Mouse (Mus musculus) ES-Bruce4 (cell line): ENCODE measurements around the gene Dock11. TPM values are rescaled to one million over a fixed set of nuclear protein-coding genes. Genes with fewer than 3 reads are reported as not detected.

Experiments
- H3K27ac ChIP-seq: 2 replicates; pipeline ENCODE4 v1.5.1; 2012; ENCODE audit warnings: low read length, inconsistent platforms; ENCODE audit not compliant: insufficient read depth
- H3K27me3 ChIP-seq: 2 replicates; pipeline ENCODE4 v1.6.1; 2012; ENCODE audit warnings: mild to moderate bottlenecking, low read length, inconsistent platforms; ENCODE audit not compliant: control insufficient read depth, poor library complexity, insufficient read depth, severe bottlenecking
- H3K36me3 ChIP-seq: 2 replicates; pipeline ENCODE4 v1.6.1; 2012; ENCODE audit warnings: inconsistent platforms, mild to moderate bottlenecking, low read length, moderate library complexity; ENCODE audit not compliant: control insufficient read depth, poor library complexity, insufficient read depth, severe bottlenecking
- H3K4me1 ChIP-seq: one replicate; pipeline ENCODE4 v1.8.1; 2011; ENCODE audit warnings: low read length; ENCODE audit not compliant: control insufficient read depth, insufficient read depth
- H3K4me3 ChIP-seq: 2 replicates; pipeline ENCODE4 v1.5.1; 2011; ENCODE audit warnings: low read depth, mild to moderate bottlenecking, low read length
- H3K9ac ChIP-seq: 2 replicates; pipeline ENCODE4 v1.6.1; 2012; ENCODE audit warnings: low read depth, mild to moderate bottlenecking, inconsistent platforms; ENCODE audit not compliant: poor library complexity, severe bottlenecking
- H3K9me3 ChIP-seq: replicated peaks from 2 replicates; pipeline ENCODE4 v1.6.1; 2012; ENCODE audit warnings: mild to moderate bottlenecking, low read length, inconsistent platforms; ENCODE audit not compliant: control insufficient read depth, poor library complexity, insufficient read depth, severe bottlenecking
- CTCF ChIP-seq: IDR thresholded peaks from one replicate; pipeline ENCODE4 v1.8.1; 2011; ENCODE audit warnings: low read depth, low read length
- EP300 ChIP-seq: IDR thresholded peaks from 2 replicates; pipeline ENCODE4 v1.6.1; 2011; ENCODE audit warnings: low read depth, low read length; ENCODE audit not compliant: insufficient read depth
- POLR2A ChIP-seq: IDR thresholded peaks from one replicate; pipeline ENCODE4 v1.8.1; 2011; ENCODE audit warnings: low read length; ENCODE audit not compliant: insufficient read depth
- polyA plus RNA-seq: library from polyadenylated mRNA; stranded (reverse); fragments of >200 nt; gene quantifications from 2 replicates; pipeline ENCODE4 v1.2.4, GENCODE M21; 2011; ENCODE audit warnings: low read depth; ENCODE audit not compliant: missing spikeins, insufficient read depth, insufficient read length

Gene Dock11
- polyA plus RNA-seq, 1 experiment = 54.7 TPM

DNA sequence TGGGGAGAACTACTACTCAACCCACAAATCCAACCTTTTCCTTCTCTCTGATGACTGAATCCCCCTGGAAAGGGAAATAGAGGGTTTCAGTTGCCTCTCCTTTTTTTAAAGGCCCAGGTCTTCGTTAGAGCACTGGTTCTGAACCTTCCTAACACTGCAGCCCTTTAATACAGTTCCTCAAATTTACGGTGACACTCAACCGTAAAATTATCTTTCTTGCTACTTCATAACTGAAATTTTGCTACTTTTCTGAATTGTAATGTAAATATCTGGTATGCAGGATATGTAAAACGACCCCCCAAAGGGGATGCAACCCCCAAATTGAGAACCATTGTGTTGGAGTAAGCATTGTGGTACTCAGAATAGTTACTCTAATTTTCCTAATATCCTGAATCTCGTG, 49.5 kb downstream of the Dock11 start:
- Histone ChIP-seq H3K9me3 (no peaks in the 10 kb centered on the region), H3K4me1 (no peaks in the 10 kb centered on the region), H3K27ac (no peak overlapping the region), H3K36me3 (no peaks in the 10 kb centered on the region), H3K4me3 (no peak overlapping the region), H3K27me3 (no peaks in the 10 kb centered on the region), H3K9ac (no peak overlapping the region)
- TF ChIP-seq POLR2A = no peak
- TF ChIP-seq EP300 = no peak
- no peak for TF ChIP-seq CTCF

DNA sequence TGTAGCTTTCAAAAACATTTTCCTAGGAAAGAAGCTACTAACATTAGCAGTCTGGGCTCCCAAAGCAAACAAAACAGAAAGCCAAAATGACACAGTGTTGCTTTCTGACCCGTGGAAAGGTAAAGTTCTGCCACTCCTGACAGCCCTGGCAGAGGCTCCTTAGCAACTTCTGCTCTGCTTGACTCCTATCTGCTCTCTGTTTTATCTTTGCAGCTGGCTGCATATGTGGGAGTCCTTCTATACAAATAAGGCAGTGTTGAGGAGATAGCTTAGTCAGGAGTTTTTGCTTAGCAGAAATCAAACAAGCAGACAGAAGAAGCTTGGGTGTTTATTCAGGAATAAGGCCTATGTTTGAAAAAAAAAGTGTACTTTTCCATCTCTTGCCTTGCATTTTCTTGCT, 57.8 kb downstream of the Dock11 start:
- Histone ChIP-seq H3K9ac (no peak overlapping the region), H3K27ac (no peak overlapping the region), H3K36me3 (no peaks in the 10 kb centered on the region), H3K4me3 (no peak overlapping the region), H3K4me1 (no peaks in the 10 kb centered on the region), H3K27me3 (no peaks in the 10 kb centered on the region), H3K9me3 (no peaks in the 10 kb centered on the region)
- TF ChIP-seq POLR2A (no peak), CTCF (no peak), EP300 (no peak)

DNA sequence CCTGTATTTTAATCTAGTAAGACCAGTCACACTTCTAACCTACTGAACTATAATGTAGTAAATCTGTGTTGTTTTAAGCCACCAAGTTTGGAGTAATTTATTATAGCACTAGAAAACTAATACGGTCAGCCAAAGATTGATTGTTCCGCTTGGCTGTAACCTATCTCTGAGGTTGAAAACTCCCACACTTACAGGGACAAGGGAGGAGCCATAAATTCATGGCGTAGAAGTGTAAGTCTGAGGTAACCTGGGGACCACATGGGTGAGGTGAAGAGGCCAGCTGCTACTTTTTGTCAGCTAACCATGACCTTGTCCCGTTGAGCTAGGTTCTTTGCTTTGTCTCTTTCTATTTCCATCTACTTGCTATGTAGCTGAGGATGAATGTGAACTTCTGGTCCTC, 61.5 kb downstream of the Dock11 start:
- Histone ChIP-seq H3K9me3 (no peaks in the 10 kb centered on the region), H3K36me3 (no peaks in the 10 kb centered on the region), H3K27me3 (no peaks in the 10 kb centered on the region), H3K27ac (no peak overlapping the region), H3K9ac (no peak overlapping the region), H3K4me1 (no peaks in the 10 kb centered on the region), H3K4me3 (no peak overlapping the region)
- no peak for TF ChIP-seq CTCF

DNA sequence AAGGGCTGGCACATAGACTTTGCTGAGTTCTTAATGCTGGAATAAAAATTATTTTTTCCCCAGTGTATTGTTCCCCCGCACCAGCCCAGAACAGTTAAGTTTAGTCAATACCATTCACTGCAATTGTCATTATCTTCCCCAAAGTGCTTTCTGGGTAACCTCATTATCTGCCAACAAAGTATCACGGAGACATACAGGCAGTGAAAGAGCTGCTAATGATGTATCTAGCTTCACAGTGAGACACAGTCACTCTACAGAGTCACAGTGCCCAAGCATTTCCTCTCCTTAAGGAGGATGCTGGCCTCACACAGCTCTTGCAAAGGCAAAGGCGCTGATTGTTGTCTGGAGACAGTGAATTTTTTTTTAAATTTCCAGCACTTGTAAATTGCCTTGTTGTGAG, 63.3 kb downstream of the Dock11 start:
- Histone ChIP-seq H3K9ac (no peak overlapping the region), H3K27ac (no peak overlapping the region), H3K27me3 (no peaks in the 10 kb centered on the region), H3K36me3 (no peaks in the 10 kb centered on the region), H3K4me1 (no peaks in the 10 kb centered on the region), H3K4me3 (no peak overlapping the region), H3K9me3 (no peaks in the 10 kb centered on the region)
- TF ChIP-seq EP300 (no peak), CTCF (no peak), POLR2A (no peak)

DNA sequence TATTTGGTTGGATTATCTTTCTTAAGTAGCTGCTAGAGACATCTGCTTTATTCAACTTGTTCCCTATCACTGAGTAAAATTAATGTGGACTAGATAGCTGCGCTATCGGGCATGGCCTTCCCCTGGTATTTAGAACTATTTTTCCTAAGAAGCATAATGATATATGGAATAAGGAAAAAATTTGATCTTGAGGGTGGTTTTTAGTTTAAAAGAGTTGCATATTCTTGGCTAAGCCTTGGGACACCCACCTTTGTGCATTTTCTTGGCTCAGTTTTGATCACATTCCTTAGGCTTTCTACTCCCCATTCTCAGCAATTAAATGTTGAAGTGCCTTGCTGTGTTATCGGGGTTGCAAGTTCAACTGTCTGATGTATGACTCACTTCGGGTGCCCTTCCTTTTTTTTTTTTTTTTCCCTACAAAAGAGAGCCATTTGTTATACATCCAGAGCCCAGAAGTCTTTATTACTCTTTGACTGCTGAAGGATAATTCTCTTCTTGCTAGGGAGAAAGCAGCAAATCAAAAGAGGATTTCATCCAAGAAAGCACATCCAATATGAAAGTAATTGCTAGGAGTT, 64.0 kb downstream of the Dock11 start:
- H3K4me1 ChIP-seq = no peaks in the 10 kb centered on the region
- no peaks in the 10 kb centered on the region for H3K36me3 ChIP-seq
- H3K27ac ChIP-seq = no peak overlapping the region
- no peak overlapping the region for H3K9ac ChIP-seq
- TF ChIP-seq EP300 (no peak), POLR2A (no peak), CTCF (no peak)
- H3K4me3 ChIP-seq = no peak overlapping the region
- no peaks in the 10 kb centered on the region for H3K27me3 ChIP-seq
- H3K9me3 ChIP-seq = no peaks in the 10 kb centered on the region

DNA sequence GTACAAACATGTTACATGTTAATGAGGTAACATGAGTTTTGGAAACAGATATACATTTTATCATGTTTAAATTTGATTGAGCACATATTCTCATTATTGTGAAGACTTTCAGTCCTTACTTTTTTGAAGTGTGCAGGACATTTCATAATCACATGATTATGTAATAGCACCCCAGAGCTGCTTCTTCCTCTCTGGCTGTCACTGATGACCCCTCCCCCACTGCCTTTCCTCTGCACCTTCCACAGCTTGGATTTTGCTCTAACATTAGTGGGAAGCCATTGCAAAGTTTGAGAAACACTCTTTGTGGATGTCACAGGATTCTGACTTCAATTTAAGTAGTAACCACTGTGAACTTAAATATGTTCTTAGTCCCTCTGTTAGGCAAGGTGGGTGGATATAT, 67.6 kb downstream of the Dock11 start:
- no peak for TF ChIP-seq POLR2A
- TF ChIP-seq EP300 = no peak
- TF ChIP-seq CTCF = no peak
- no peaks in the 10 kb centered on the region for H3K36me3 ChIP-seq
- no peaks in the 10 kb centered on the region for H3K27me3 ChIP-seq
- H3K4me3 ChIP-seq = no peak overlapping the region
- no peaks in the 10 kb centered on the region for H3K9me3 ChIP-seq
- H3K4me1 ChIP-seq = no peaks in the 10 kb centered on the region
- H3K27ac ChIP-seq = no peak overlapping the region
- no peak overlapping the region for H3K9ac ChIP-seq
